Mouse (Mus musculus) heart, postnatal 4 days (tissue): ENCODE measurements around the gene Mthfd2. TPM values are rescaled to one million over a fixed set of nuclear protein-coding genes. Genes with fewer than 3 reads are reported as not detected.

Experiments used
- DNase-seq: peaks from one replicate; pipeline ENCODE4 v3.0.0; 2021
- total RNA-seq, 2 experiments: library from RNA; stranded (reverse); gene quantifications; 2 replicates each; pipeline ENCODE4 v1.2.3; 2021

The Mthfd2 gene
- total RNA-seq, 2 experiments from 2014 or later = 10.7 to 15.0 TPM

GRCm38 (mm10) chr6:83327591-83328190 lies 2.0 kb upstream of the Mthfd2 start:
- DNase-seq = no peak

- no peak for DNase-seq
These were observed 1.1 kb upstream of the Mthfd2 start for GRCm38 (mm10) chr6:83326761-83327160.

GRCm38 (mm10) chr6:83326394-83326736 lies 657 bp upstream of the Mthfd2 start:
- no peak for DNase-seq

- DNase-seq = no peak
These were observed 1.9 kb downstream of the Mthfd2 start for GRCm38 (mm10) chr6:83323652-83324419.

GRCm38 (mm10) chr6:83322794-83323193 lies 2.9 kb downstream of the Mthfd2 start:
- DNase-seq = no peak

- no peak for DNase-seq
These were observed 3.8 kb downstream of the Mthfd2 start for GRCm38 (mm10) chr6:83321927-83322326.

GRCm38 (mm10) chr6:83317108-83317741 lies 8.5 kb downstream of the Mthfd2 start:
- peak; percentile 93 for DNase-seq

- no peak for DNase-seq
These were observed 9.7 kb downstream of the Mthfd2 start for GRCm38 (mm10) chr6:83316022-83316421.

- no peak for DNase-seq
These were observed 10.4 kb downstream of the Mthfd2 start for GRCm38 (mm10) chr6:83315293-83315692.

- no peak for DNase-seq
These were observed 13.2 kb downstream of the Mthfd2 start for GRCm38 (mm10) chr6:83312514-83312913.

- DNase-seq = no peak
These were observed 13.7 kb downstream of the Mthfd2 start for GRCm38 (mm10) chr6:83312021-83312420.

- no peak for DNase-seq
These were observed 14.5 kb downstream of the Mthfd2 start for GRCm38 (mm10) chr6:83311206-83311605.

GRCm38 (mm10) chr6:83309017-83309416 lies 16.7 kb downstream of the Mthfd2 start:
- no peak for DNase-seq

- DNase-seq = no peak
These were observed 23.4 kb downstream of the Mthfd2 start for GRCm38 (mm10) chr6:83302264-83302663.

GRCm38 (mm10) chr6:83301294-83301693 lies 24.4 kb downstream of the Mthfd2 start:
- no peak for DNase-seq

- no peak for DNase-seq
These were observed 25.1 kb downstream of the Mthfd2 start for GRCm38 (mm10) chr6:83300447-83301229.

- peak; percentile 16 for DNase-seq
These were observed 45.3 kb downstream of the Mthfd2 start for GRCm38 (mm10) chr6:83280256-83280955.

GRCm38 (mm10) chr6:83278881-83279280 lies 46.8 kb downstream of the Mthfd2 start:
- peak; percentile 27 for DNase-seq

GRCm38 (mm10) chr6:83277151-83277550 lies 48.6 kb downstream of the Mthfd2 start:
- DNase-seq = no peak

GRCm38 (mm10) chr6:83273733-83274132 lies 52.0 kb downstream of the Mthfd2 start:
- no peak for DNase-seq

- DNase-seq = peak; percentile 93
These were observed 57.3 kb downstream of the Mthfd2 start for GRCm38 (mm10) chr6:83268144-83269010.
